Mouse (Mus musculus) lung, embryonic 15.5 days (tissue): ENCODE data around the gene Tpm1. TPM values are rescaled to one million over a fixed set of nuclear protein-coding genes. Genes with fewer than 3 reads are reported as not detected.

Experiments
- ATAC-seq: fragments of 200-750 bp; cut with Nextera tagmentation; 2 replicates; pipeline ENCODE4 v1.8.0; 2017; ENCODE audit warnings: moderate number of reproducible peaks, borderline replicate concordance; ENCODE audit not compliant: low FRiP score, low TSS enrichment; ENCODE audit errors: extremely low read depth
- H3K27ac ChIP-seq: fragments of 300-500 bp; sonication (generic); 2 replicates; pipeline ENCODE4 v1.5.1; 2015; ENCODE audit warnings: moderate library complexity, mild to moderate bottlenecking, inconsistent platforms
- H3K27me3 ChIP-seq: fragments of 300-500 bp; sonication (generic); 2 replicates; pipeline ENCODE4 v1.6.1; 2015; ENCODE audit warnings: inconsistent platforms
- H3K36me3 ChIP-seq: fragments of 300-500 bp; sonication (generic); 2 replicates; pipeline ENCODE4 v1.6.1; 2015; ENCODE audit warnings: inconsistent platforms
- H3K4me1 ChIP-seq: fragments of 300-500 bp; sonication (generic); 2 replicates; pipeline ENCODE4 v1.6.1; 2015; ENCODE audit warnings: inconsistent platforms
- H3K4me2 ChIP-seq: fragments of 300-500 bp; sonication (generic); 2 replicates; pipeline ENCODE4 v1.6.1; 2015; ENCODE audit warnings: inconsistent platforms, mild to moderate bottlenecking, moderate library complexity
- H3K4me3 ChIP-seq: fragments of 300-500 bp; sonication (generic); 2 replicates; pipeline ENCODE4 v1.5.1; 2015; ENCODE audit warnings: mild to moderate bottlenecking, inconsistent platforms
- H3K9ac ChIP-seq: fragments of 300-500 bp; sonication (generic); 2 replicates; pipeline ENCODE4 v1.6.1; 2015; ENCODE audit warnings: inconsistent platforms
- H3K9me3 ChIP-seq: fragments of 300-500 bp; sonication (generic); 2 replicates; pipeline ENCODE4 v1.6.1; 2016; ENCODE audit warnings: inconsistent platforms
- WGBS: fragments of 180-500 bp; shearing (Covaris S2); methylation state at CpG from one replicate; pipeline ENCODE4 v1.1.7; 2015; 5-methylcytosine and 5-hydroxymethylcytosine counted together
- polyA plus RNA-seq: library from polyadenylated mRNA; unstranded; fragments of >200 nt; fragmentation: Nextera tagmentation; extraction: Ambion mirVana; gene quantifications from 2 replicates; pipeline ENCODE4 v1.2.1, GENCODE M21; 2015

Tpm1 gene
- polyA plus RNA-seq, 1 experiment from 2014 or later: 774 TPM

DNA sequence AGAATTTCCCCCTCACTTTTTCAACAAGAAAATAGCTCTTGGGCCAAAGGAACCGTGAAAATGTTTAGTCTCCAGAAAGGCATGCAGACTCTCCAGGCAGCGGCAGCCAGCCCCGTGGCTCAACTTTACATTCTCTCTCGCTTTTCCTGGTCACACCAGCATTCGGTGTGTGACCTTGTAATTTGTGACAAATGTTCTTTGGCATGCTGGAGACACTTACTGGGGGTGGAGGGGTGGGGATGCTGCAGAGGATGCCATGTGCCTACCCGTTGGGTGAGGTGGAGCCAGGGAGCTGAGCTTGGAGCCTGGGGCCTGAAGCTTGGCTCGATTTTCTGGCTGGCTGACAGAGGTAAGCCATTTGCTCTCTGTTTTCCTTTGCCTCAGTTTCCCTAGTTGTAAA is 22.4 kb upstream of the Tpm1 start:
- peak overlapping the region; percentile 50 for H3K27ac ChIP-seq
- H3K9ac ChIP-seq: no peak overlapping the region
- no peak overlapping the region for H3K4me2 ChIP-seq

DNA sequence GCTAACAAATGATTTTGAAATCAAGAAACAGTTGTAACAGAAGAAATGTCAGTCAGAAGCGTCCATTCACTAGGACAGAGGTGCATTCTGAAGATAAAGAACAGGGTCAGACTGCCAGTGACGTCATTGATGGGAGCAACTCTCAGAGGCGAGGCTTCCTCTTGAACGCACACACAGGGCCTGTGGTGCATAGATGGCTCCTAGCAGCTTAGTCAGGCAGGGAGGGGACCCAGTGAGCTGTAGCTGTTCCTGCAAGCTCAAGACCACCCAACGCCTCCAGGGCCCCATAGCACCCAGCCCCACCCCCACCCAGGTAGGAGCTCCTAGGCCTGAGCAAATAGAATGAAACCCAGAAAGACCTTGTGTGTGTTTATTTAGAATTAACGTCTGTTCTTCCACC is 21.9 kb upstream of the Tpm1 start:
- Histone ChIP-seq H3K9ac (no peak overlapping the region), H3K4me2 (0 out of 2 replicates have a peak overlapping the region, but pooled peaks have one; percentile 5)

More for the DNA sequence above, 22.4 kb upstream of the Tpm1 start:
- 7% methylated on average over 7 of the region's 7 CpGs for WGBS
- Histone ChIP-seq H3K9me3 (no peaks in the 10 kb centered on the region), H3K27me3 (no peaks in the 10 kb centered on the region), H3K4me1 (peaks cover 16% of the 10 kb centered on the region), H3K36me3 (no peaks in the 10 kb centered on the region), H3K4me3 (no peak overlapping the region)
- peak; percentile 23; the same call in 1 of the 2 replicates for ATAC-seq

DNA sequence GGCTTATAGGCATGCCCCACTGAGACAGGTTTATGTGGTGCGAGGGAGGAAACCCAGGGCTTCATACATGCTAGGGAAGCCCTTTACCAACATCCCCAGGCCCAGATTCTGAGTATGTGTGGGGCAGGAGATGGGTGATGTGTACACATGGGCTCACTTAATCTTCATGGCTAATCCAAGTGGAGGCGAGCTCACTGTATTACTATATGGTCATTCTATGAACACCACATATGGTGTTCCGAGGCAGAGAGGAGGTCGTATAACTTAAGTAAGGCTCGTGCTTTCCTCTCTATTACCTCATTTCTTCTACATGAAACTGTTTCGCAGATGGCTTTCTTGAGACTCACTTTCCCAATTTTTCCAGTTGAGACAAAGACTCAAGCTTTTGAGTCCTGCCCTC is 17.4 kb upstream of the Tpm1 start:
- no peaks in the 10 kb centered on the region for H3K27me3 ChIP-seq
- H3K4me2 ChIP-seq: no peak overlapping the region
- no peaks in the 10 kb centered on the region for H3K9me3 ChIP-seq
- H3K4me1 ChIP-seq: peaks cover 7% of the 10 kb centered on the region
- no peak overlapping the region for H3K4me3 ChIP-seq
- no peak overlapping the region for H3K9ac ChIP-seq
- no peaks in the 10 kb centered on the region for H3K36me3 ChIP-seq
- H3K27ac ChIP-seq: no peak overlapping the region
- WGBS: 90% methylated on average over 6 of the region's 6 CpGs
- ATAC-seq: no peak

More for the DNA sequence above, 21.9 kb upstream of the Tpm1 start:
- Histone ChIP-seq H3K4me3 (no peak overlapping the region), H3K4me1 (peaks cover 16% of the 10 kb centered on the region), H3K27me3 (no peaks in the 10 kb centered on the region), H3K27ac (peak overlapping the region; percentile 50), H3K36me3 (no peaks in the 10 kb centered on the region), H3K9me3 (no peaks in the 10 kb centered on the region)
- WGBS: 30% methylated on average over 6 of the region's 6 CpGs
- peak; percentile 31; the same call in 1 of the 2 replicates for ATAC-seq

DNA sequence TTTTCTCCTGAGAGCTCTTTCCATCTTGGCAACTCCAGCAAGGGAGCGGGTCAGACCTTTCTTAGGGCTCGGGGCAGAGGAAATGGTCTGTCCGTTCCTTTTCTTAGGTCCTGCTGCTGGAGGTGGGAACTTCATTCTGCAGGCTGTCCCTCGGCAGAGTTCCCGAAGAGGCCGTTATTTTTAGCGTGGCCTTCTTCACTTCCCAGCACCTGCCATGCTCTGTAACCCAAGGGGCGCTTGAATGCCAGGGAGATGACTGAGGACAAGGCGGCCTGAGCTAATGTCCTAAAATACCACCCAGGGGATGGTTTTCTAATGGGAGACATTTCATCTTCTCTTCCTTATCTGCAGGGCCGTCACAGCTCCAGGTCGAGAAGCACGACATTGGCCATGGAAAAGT is 10.5 kb upstream of the Tpm1 start:
- ATAC-seq: no peak
- no peaks in the 10 kb centered on the region for H3K4me1 ChIP-seq
- H3K36me3 ChIP-seq: no peaks in the 10 kb centered on the region
- no peak overlapping the region for H3K4me3 ChIP-seq
- H3K27ac ChIP-seq: no peak overlapping the region
- 66% methylated on average over 12 of the region's 12 CpGs for WGBS
- no peaks in the 10 kb centered on the region for H3K9me3 ChIP-seq
- H3K9ac ChIP-seq: no peak overlapping the region
- no peaks in the 10 kb centered on the region for H3K27me3 ChIP-seq
- H3K4me2 ChIP-seq: no peak overlapping the region

DNA sequence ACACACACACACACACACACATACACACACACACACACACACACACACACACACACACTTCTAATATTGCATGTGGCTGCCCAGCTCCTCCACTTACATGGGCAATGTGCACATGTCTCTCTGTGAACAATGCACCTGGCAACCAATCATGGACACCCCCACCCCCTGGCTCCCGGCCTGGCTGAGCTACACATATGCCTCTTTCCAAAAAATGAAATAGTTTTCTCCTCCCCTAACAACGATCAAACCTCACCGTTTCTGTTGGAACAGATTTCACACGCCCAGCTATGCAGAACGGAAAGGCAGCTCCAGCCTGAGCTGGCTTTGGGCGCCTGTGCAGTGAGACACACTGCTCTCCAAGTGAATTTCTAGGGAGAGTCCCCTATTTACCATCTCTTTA is 9.2 kb upstream of the Tpm1 start:
- no peak overlapping the region for H3K4me2 ChIP-seq
- no peak overlapping the region for H3K9ac ChIP-seq
- WGBS: 53% methylated on average over 6 of the region's 6 CpGs
- H3K36me3 ChIP-seq: no peaks in the 10 kb centered on the region
- no peak overlapping the region for H3K27ac ChIP-seq
- no peaks in the 10 kb centered on the region for H3K27me3 ChIP-seq
- no peaks in the 10 kb centered on the region for H3K9me3 ChIP-seq
- no peak overlapping the region for H3K4me3 ChIP-seq
- ATAC-seq: no peak
- H3K4me1 ChIP-seq: no peaks in the 10 kb centered on the region

DNA sequence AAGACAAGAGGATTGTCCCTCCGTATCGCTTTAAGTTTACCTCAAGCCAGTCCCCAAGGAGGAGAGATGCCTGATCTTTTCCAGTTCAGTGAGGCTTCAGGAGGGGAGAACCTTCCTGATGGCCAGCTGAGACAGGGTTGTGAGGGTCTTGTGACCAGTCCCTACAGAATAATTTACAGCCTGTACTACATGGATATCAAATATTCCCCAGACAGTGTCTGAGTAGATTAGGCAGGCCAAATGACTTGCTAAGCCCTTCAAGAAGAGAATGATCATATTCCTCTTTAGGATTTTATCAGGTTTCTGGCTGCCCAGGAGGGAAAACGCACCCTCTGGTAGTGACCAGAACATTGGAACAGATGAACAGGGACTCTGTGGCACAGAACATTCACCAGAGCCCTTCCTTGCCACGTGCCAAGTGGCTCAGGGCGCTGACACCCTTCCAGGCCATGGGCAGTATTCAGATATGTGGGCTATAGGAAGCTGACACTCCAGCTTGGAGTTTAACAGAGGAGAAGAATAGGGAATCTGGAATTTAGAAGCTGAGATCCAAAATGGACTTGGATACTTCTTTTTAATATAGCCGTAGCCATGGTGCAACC is 1.6 kb upstream of the Tpm1 start:
- no peak for ATAC-seq
- no peak overlapping the region for H3K9ac ChIP-seq
- peaks cover 21% of the 10 kb centered on the region for H3K4me1 ChIP-seq
- WGBS: 84% methylated on average over 6 of the region's 6 CpGs
- no peaks in the 10 kb centered on the region for H3K9me3 ChIP-seq
- H3K4me2 ChIP-seq: no peak overlapping the region
- 0 out of 2 replicates have a peak, but pooled peaks cover 5% of the 10 kb centered on the region for H3K27me3 ChIP-seq
- H3K4me3 ChIP-seq: no peak overlapping the region
- H3K36me3 ChIP-seq: no peaks in the 10 kb centered on the region
- H3K27ac ChIP-seq: no peak overlapping the region

DNA sequence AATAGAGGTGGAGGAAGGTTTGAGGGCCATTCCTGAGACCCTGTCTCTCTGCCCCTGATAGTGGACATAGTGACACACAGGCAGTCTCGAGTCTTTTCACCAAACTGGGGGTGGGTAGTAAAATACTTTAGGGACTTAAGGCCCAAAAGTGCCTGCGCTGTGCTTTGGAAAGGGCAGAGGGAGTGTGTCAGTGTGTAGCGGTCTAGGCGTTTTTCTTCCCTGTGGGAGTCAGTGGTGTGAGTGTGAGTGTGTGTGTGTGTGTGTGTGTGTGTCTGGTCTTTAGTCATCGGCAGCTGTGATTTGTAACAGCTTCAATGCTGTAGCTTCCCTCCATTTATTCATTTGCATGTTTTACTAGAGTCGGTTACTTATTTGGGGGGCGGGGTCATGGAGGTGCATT is 630 bp upstream of the Tpm1 start:
- no peaks in the 10 kb centered on the region for H3K36me3 ChIP-seq

DNA sequence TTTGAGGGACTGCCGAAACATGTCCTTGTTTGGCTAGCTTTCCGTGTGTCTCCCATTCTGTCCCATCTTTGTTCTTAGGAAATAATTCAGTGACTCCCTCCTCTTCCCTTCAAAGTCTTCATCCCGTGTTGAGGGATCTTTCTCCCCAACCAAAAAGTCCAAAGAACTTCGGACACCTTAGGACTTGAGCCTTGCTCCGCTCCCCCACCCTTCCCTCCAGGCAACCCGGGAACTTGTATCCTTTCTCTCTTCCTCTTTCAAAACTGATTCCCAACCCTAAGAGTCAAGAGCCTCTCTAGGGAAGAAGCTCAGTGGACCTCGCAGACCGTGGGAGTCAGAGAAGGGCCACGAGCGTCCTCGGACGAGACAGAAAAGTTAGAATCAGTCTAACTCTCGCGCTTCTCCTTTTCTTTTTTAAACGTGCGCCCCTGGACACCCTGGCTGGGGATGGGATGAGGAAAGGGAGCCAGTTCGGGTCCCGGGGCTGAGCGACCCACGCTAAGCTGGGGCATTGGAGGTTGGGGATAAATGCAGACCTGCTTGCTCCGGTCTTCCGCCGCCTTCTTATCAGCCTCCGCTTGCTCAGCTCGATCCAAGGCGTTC is 622 bp downstream of the Tpm1 start:
- ATAC-seq: 0 out of 2 replicates have a peak, but pooled peaks have one; percentile 1
- Histone ChIP-seq H3K4me3 (peak overlapping the region; percentile 72), H3K36me3 (no peaks in the 10 kb centered on the region), H3K27me3 (0 out of 2 replicates have a peak, but pooled peaks cover 5% of the 10 kb centered on the region), H3K9ac (peak overlapping the region; percentile 77), H3K4me1 (peaks cover 40% of the 10 kb centered on the region), H3K9me3 (no peaks in the 10 kb centered on the region), H3K4me2 (peak overlapping the region; percentile 91), H3K27ac (peak overlapping the region; percentile 89)
- WGBS: under 1% methylated on average over 26 of the region's 26 CpGs

More for the DNA sequence above, 630 bp upstream of the Tpm1 start:
- Histone ChIP-seq H3K27ac (peak overlapping the region; percentile 89), H3K4me1 (peaks cover 31% of the 10 kb centered on the region), H3K9ac (peak overlapping the region; percentile 77; the same call in 1 of the 2 replicates), H3K9me3 (no peaks in the 10 kb centered on the region), H3K27me3 (0 out of 2 replicates have a peak, but pooled peaks cover 5% of the 10 kb centered on the region), H3K4me2 (peak overlapping the region; percentile 91), H3K4me3 (peak overlapping the region; percentile 72)
- 27% methylated on average over 7 of the region's 7 CpGs for WGBS
- no peak for ATAC-seq

DNA sequence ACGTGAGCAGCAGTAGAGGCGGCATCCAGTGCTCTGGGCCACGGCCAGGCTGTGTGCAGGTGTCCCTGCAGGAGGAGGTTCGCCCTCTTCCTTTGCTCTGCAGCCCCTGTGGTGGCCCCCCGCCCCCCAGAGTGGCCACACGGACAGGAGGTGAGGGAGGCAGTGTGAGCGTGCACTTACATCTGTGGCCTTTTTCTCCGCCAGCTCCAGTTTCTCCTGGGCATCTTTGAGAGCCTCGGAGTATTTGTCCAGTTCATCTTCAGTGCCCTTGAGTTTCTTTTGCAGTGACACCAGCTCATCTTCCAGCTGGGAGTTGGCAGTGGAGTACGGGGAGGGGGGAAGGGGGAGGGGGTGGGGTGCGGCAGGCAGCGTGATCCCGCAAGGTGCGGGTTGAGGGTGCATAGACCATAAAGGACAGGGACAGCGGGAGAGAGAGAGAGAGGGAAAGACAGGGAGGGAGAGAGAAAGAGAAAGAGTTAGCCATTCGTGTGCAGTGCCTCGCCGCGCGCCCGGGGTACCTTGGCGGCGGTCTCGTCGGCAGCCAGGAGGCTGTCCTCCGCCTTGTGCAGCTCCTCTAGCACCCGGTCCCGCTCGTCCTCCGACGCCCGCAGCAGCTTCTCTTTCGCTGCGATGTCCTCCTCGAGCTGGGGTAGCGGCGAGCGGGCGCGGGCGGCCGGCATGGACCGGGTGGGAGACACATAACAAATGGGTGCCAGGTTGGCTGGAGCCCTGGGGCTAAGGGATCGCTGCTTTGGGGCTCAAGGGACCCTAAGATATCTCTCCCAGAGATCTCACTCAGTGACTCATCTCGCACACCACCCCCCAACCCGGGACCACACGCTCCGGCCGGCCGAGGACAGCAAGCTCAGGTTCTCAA is 1.4 kb downstream of the Tpm1 start:
- peak overlapping the region; percentile 91 for H3K4me2 ChIP-seq
- ATAC-seq: no peak
- no peaks in the 10 kb centered on the region for H3K9me3 ChIP-seq
- no peaks in the 10 kb centered on the region for H3K36me3 ChIP-seq
- 0 out of 2 replicates have a peak, but pooled peaks cover 5% of the 10 kb centered on the region for H3K27me3 ChIP-seq
- WGBS: under 1% methylated on average over 50 of the region's 50 CpGs
- H3K4me1 ChIP-seq: peaks cover 40% of the 10 kb centered on the region
- peak overlapping the region; percentile 77 for H3K9ac ChIP-seq
- H3K27ac ChIP-seq: peak overlapping the region; percentile 89
- H3K4me3 ChIP-seq: peak overlapping the region; percentile 72

DNA sequence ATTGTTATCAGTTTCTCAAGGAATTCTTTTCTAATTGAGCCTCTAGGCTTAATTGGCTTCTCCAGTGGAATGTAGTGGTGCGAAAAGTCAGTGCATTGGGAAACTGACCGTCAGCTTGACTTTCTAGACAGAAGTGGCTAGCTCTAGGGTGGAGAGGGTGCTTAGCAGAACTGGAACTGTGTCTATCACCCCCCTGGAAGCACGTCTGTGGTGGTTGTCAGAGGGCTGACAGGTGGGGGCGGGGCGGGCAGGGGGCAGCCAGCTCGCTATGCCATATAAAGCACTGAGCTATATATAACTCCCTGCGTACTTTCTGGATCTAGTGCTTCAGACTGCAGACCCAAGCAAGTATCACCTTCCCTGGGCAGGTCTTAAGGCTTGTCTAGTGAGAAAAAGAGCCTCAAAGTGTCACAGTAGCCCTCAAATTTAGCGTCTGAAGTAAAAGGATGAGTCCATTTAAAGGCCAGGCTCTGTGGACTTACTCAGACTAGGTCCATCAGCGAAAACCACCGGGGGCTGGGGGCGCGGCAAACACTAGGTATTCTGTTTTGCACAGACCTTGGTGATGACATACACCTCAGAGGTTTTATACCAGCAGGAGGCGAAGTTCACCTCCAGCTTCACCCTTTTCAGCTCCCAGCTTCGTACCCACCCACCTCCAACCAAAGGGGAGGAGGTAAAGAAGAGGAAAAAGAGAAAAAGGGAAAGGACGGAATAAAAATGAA is 2.2 kb downstream of the Tpm1 start:
- Histone ChIP-seq H3K27me3 (0 out of 2 replicates have a peak, but pooled peaks cover 5% of the 10 kb centered on the region), H3K4me2 (peak overlapping the region; percentile 91), H3K27ac (peak overlapping the region; percentile 89), H3K9me3 (no peaks in the 10 kb centered on the region), H3K4me3 (peak overlapping the region; percentile 72), H3K9ac (peak overlapping the region; percentile 77), H3K4me1 (peaks cover 44% of the 10 kb centered on the region), H3K36me3 (no peaks in the 10 kb centered on the region)
- no peak for ATAC-seq
- 6% methylated on average over 15 of the region's 15 CpGs for WGBS

DNA sequence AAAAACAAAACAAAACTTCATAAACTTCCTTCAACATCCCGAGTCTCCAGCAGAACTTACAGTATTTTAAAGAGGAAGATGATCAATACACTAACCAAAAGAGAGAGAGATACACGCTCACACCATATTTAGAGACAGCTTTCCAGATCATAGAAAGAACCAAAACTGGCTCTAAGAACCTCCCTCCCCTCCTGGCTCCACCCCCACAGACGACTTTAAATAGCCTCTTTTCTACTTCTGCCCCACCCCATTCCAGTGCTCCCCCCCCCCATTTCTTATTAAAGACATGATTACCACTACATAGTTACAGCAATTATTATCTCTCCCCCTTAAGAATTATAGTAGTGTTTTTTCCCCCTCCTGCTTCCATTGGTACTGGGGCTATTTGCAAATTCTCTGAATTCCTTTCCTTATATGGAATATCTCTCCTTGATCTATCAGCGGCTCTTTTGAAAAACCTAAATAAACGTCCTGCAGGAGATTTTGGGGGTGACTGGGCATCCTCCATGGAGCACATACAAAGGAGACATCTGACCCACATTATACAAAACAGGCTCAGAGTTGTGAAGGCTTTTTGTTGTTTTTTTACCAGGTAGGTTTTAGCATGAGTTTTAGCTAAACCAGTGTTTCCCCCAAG is 3.1 kb downstream of the Tpm1 start:
- Histone ChIP-seq H3K9ac (no peak overlapping the region), H3K36me3 (no peaks in the 10 kb centered on the region), H3K9me3 (no peaks in the 10 kb centered on the region), H3K4me2 (peak overlapping the region; percentile 91), H3K4me3 (peak overlapping the region; percentile 72), H3K27ac (peak overlapping the region; percentile 89), H3K27me3 (0 out of 2 replicates have a peak, but pooled peaks cover 5% of the 10 kb centered on the region), H3K4me1 (peaks cover 54% of the 10 kb centered on the region)
- ATAC-seq: no peak
- WGBS: 5% methylated on average over 5 of the region's 5 CpGs
